Mouse (Mus musculus) lung, postnatal 36 days (tissue): ENCODE measurements around the gene Gm10964.
"Not testable (repeated sequence)": the region's sequence is repeated elsewhere in the genome, so short reads cannot be mapped to it uniquely, and the experiment has no call there.

Experiments
- DNase-seq: peaks from one replicate; pipeline ENCODE4 v3.0.0; 2022; ENCODE audit warnings: mixed read lengths

The Gm10964 gene

GRCm38 (mm10) chr3:103780271-103780670 is 41.1 kb downstream of the Gm10964 start:
- no peak for DNase-seq

DNA sequence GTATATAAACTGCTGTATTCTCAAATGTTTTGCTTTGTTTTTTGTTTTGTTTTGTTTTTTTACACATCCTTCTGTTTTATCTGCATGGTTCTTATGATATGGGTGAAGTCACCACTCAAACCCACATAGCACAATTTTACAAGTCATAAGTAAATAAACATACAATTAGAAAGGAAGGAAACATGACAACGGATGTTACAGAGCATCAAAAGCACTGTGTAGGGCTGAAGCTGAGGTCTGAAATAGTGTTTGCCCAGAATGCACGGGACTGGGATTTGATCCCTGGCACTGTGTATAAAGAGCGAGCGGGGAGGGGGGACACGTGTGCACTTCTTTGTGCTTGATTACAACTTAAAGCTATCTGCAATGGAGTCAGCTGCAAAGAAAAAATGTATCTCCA is 41.6 kb downstream of the Gm10964 start:
- DNase-seq, result no peak

DNA sequence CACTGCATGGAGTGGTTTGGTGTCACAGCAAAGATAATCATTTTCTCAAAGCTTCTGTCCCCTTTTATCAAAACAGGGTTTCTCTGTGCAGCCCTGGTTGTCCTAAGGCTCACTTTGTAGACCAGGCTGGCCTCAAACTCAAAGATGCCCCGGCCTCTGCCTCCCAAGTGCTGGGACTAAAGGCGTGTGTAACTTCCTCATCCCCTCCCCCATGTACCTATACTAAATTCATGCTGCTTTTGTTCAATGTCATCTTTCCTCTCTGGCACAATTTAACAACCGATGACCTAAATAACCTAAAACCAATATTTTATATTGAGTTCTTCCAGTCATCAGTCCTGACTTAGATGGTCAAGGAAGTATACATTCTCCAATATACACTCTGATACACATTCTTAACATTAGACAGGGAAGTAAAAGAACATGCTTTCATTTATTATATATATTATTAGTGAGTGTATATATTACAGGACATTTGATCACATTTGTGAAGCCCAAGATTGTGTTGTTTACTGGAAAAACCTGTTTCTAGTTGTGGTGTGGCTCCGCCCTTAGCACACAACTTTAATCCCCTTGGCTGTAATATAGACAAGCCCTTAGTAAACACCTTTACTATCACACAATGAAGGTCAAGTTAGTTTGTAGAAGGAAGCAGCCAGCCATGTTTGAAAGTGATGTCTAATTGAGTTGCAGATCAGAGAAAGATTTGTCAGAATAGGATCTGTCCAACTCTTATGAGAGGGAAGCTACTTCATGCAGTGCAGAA is 43.9 kb downstream of the Gm10964 start:
- no peak for DNase-seq

DNA sequence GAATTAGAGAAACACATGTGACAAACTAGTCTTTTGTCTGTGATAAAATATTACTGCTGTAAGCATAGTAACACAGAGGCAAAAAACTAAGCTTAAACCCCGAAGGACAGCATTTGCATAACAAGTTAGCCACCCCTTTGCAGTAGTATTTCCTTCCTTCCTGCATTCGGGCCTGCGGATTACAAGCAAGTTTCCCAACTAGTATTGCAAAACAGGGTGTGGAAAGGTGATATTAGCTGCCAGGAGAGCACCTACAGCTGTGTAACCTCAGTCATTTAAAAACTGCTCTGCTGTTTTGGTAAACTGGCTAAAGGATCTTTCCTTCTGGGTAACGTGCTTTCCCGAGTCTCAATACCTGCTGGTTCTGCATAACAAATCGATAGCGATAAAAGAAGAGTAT is 48.1 kb downstream of the Gm10964 start:
- DNase-seq, result peak; percentile 77

- no peak for DNase-seq
Measured at GRCm38 (mm10) chr3:103789096-103789495, 49.9 kb downstream of the Gm10964 start.

DNA sequence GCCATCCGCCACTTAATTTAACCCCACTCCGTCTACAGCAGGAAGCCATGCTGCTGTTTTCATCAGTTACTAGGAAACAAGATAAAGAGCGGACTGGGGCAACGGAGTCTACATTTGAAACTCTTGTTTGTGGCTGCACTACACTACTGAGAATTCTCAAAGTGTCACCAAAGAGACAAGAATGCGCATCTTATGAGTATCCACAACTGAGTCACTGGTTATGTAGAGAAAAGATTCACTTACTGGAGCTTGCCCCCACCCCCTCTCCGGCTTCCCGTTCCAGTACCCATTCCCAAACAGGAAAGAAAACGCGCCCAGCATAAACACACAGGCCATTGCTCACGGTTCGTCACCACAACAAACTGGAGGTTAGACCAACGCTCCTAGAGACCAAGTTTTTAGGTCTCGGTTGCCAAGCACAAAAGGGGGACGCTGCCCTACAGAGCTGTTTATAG is 50.8 kb downstream of the Gm10964 start:
- DNase-seq, result peak; percentile 84

GRCm38 (mm10) chr3:103790346-103791145 is 51.4 kb downstream of the Gm10964 start:
- DNase-seq, result no peak

DNA sequence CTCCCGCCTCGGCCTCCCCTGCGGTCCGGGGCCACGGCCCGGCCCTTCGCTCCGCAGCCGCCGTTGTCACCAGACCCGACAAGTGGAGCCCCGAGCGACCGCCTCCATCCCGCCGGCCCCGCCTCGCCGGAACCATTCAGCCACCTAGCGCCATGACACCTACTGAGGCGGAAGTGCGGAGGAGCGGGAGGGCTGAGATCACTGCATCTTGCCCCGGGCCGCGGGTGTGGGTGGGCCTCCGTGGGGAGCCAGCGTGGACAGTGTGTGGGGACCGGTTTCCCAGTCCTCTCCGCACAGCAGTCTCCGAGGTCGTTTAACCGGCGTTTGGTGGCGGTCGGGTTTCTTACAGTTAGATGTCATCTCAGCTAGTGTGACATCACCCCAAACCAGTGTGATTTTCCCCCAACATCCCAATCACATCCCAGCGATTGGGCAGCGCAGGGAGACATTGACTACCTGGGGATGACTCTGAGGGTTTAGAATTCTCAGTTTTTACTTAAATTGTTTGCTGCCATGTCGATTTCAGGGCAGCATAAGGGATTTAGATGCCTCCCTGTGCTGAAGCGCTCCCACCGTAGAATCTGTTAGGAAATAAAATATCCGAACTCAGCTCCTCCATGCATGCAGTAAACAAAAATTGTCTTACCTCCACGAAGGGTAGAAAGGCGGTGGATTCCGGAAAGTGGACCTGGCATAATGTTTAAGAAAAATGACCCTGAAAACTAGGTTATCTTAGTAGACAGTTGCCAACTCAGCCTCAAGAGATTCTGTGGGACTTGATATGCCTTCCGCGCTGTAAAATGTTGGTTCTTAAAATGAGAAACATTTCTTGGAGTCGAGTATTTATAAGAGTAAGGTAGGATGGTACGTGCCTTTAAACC is 52.3 kb downstream of the Gm10964 start, which contains the start of gene Hipk1:
TSS of gene Hipk1 (minus strand) at position 334 of the 881 bp plus-strand sequence.
- peak; percentile 97 for DNase-seq

DNA sequence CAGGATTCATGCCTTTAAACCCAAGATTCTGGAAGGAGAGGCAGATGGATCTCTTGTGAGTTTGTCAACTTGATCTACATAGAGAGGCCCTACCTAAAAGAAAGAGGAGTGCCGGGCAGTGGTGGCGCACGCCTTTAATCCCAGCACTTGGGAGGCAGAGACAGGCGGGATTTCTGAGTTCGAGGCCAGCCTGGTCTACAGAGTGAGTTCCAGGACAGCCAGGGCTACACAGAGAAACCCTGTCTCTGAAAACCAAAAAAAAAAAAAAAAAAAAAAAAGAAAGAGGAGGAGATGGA is 52.9 kb downstream of the Gm10964 start:
- not testable (repeated sequence) for DNase-seq

DNA sequence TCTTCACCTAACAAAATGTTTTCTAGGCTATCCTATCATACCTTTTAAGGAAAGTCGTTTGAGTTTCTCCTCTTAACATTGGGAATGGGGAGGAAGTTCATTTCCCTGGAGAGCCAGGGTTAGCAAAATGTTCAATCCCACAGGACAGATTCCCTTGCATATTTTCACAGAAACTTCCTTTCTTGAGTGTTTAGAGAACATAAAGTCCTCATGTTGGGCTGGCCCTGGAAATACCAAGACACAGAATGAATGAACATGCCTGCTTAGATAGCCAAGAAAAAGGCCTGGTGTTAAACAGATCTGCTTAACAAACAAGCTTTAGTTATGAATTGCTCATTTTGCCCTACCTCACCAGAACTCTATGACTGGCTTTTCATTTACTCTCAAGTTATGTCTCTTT is 53.4 kb downstream of the Gm10964 start:
- no peak for DNase-seq
